Mouse (Mus musculus): ENCODE data around the gene Gm8453. TPM values are rescaled to one million over a fixed set of nuclear protein-coding genes. Genes with fewer than 3 reads are reported as not detected.

Gm8453 gene
- polyA plus RNA-seq (2015; fragmentation: Illumina TruSeq; extraction: RNeasy Lipid Tissue Mini Kit (QIAGEN cat#74804); ENCODE audit: insufficient read depth, low replicate concordance) = not detected

DNA sequence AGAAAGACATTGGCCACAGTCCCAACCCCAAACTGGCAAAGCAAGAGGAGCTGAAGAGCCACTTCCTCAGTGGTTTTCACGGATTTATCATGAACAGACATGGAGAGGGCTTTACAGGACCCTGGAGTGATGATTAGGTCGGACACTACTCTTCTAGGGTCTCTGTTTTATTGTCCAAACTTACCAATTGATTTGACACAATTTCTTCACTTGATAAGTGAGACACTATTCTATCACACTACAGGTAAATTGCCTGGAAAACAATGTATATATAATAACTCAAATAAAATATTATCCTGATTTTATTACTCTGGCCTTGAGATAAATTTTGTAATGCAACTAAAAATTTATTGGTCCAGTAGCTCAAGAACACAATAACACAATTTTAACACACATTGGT is at the start of gene Gm8453:
Gm8453 (minus strand) TSS at position 101 of the 400 bp plus-strand sequence.

DNA sequence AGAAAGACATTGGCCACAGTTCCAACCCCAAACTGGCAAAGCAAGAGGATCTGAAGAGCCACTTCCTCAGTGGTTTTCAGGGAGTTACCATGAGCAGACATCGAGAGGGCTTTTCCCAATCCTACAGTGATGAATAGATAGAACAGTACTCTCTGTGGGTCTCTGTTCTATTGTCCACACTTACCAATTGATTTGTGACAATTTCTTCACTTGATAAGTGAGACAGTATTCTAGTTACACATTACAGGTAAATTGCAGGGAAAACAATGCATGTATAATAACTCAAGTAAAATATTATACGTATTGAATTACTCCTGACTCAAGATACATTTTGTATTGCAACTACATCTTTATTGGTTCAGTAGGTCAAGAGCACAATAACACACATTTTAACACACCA is 28.1 kb downstream of the Gm8453 start, which contains the start of gene Gm8653:
Gm8653 (minus strand) TSS at position 101 of the 400 bp plus-strand sequence.

DNA sequence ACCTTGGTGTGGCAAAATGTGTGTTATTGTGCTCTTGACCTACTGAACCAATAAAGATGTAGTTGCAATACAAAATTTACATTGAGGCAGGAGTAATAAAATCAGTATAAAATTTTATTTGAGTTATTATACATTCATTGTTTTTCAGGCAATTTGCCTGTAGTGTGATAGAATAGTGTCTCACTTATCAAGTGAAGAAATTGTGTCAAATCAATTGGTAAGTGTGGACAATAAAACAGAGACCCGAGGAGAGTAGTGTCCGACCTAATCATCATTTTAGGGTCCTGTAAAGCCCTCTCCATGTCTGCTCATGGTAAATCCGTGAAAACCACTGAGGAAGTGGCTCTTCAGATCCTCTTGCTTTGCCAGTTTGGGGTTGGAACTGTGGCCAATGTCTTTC is 40.2 kb downstream of the Gm8453 start, which contains the start of gene Vmn1r143:
Vmn1r143 (plus strand) TSS at position 301 of the 400 bp plus-strand sequence.

Other genes with a start within 250 kb of the Gm8453 start
- not detected for gene Vmn1r137, start 234.9 kb downstream of the Gm8453 start, polyA plus RNA-seq (2015; fragmentation: Illumina TruSeq; extraction: RNeasy Lipid Tissue Mini Kit (QIAGEN cat#74804); ENCODE audit: insufficient read depth, low replicate concordance)
- gene Vmn1r138, start 200.6 kb downstream of the Gm8453 start, polyA plus RNA-seq (2015; fragmentation: Illumina TruSeq; extraction: RNeasy Lipid Tissue Mini Kit (QIAGEN cat#74804); ENCODE audit: insufficient read depth, low replicate concordance) = not detected
- gene Gm6176, start 173.2 kb downstream of the Gm8453 start, polyA plus RNA-seq (2015; fragmentation: Illumina TruSeq; extraction: RNeasy Lipid Tissue Mini Kit (QIAGEN cat#74804); ENCODE audit: insufficient read depth, low replicate concordance) = not detected
- gene Vmn1r139, start 160.4 kb downstream of the Gm8453 start, polyA plus RNA-seq (2015; fragmentation: Illumina TruSeq; extraction: RNeasy Lipid Tissue Mini Kit (QIAGEN cat#74804); ENCODE audit: insufficient read depth, low replicate concordance) = not detected
- not detected for gene Gm16451, start 111.2 kb downstream of the Gm8453 start, polyA plus RNA-seq (2015; fragmentation: Illumina TruSeq; extraction: RNeasy Lipid Tissue Mini Kit (QIAGEN cat#74804); ENCODE audit: insufficient read depth, low replicate concordance)
- not detected for gene Gm10666, start 94.7 kb downstream of the Gm8453 start, polyA plus RNA-seq (2015; fragmentation: Illumina TruSeq; extraction: RNeasy Lipid Tissue Mini Kit (QIAGEN cat#74804); ENCODE audit: insufficient read depth, low replicate concordance)
- not detected for gene Vmn1r142, start 65.4 kb downstream of the Gm8453 start, polyA plus RNA-seq (2015; fragmentation: Illumina TruSeq; extraction: RNeasy Lipid Tissue Mini Kit (QIAGEN cat#74804); ENCODE audit: insufficient read depth, low replicate concordance)
- not detected for gene Vmn1r143, start 40.1 kb downstream of the Gm8453 start, polyA plus RNA-seq (2015; fragmentation: Illumina TruSeq; extraction: RNeasy Lipid Tissue Mini Kit (QIAGEN cat#74804); ENCODE audit: insufficient read depth, low replicate concordance)
- gene Gm8653, start 28.2 kb downstream of the Gm8453 start, polyA plus RNA-seq (2015; fragmentation: Illumina TruSeq; extraction: RNeasy Lipid Tissue Mini Kit (QIAGEN cat#74804); ENCODE audit: insufficient read depth, low replicate concordance) = not detected
- gene Gm4187, start 100.2 kb upstream of the Gm8453 start, polyA plus RNA-seq (2015; fragmentation: Illumina TruSeq; extraction: RNeasy Lipid Tissue Mini Kit (QIAGEN cat#74804); ENCODE audit: insufficient read depth, low replicate concordance) = not detected
- gene Gm8660, start 141.6 kb upstream of the Gm8453 start, polyA plus RNA-seq (2015; fragmentation: Illumina TruSeq; extraction: RNeasy Lipid Tissue Mini Kit (QIAGEN cat#74804); ENCODE audit: insufficient read depth, low replicate concordance) = not detected
- gene Vmn1r148, start 184.1 kb upstream of the Gm8453 start, polyA plus RNA-seq (2015; fragmentation: Illumina TruSeq; extraction: RNeasy Lipid Tissue Mini Kit (QIAGEN cat#74804); ENCODE audit: insufficient read depth, low replicate concordance) = not detected
- gene Vmn1r149, start 208.7 kb upstream of the Gm8453 start, polyA plus RNA-seq (2015; fragmentation: Illumina TruSeq; extraction: RNeasy Lipid Tissue Mini Kit (QIAGEN cat#74804); ENCODE audit: insufficient read depth, low replicate concordance) = not detected
- not detected for gene Gm10665, start 234.6 kb upstream of the Gm8453 start, polyA plus RNA-seq (2015; fragmentation: Illumina TruSeq; extraction: RNeasy Lipid Tissue Mini Kit (QIAGEN cat#74804); ENCODE audit: insufficient read depth, low replicate concordance)

Data from spleen, adult 10 weeks (tissue).